Mouse (Mus musculus) megakaryocyte-erythroid progenitor cell, adult 5 weeks (primary cell): ENCODE data around the gene Il9r. TPM values are rescaled to one million over a fixed set of nuclear protein-coding genes. Genes with fewer than 3 reads are reported as not detected.

Source experiments
- polyA plus RNA-seq: library from polyadenylated mRNA; stranded (reverse); fragments of >175 nt; gene quantifications from 2 replicates; pipeline ENCODE4 v1.2.3, GENCODE M21; 2012

The Il9r gene
- 0.04 and 0.13 TPM in 2 replicates for polyA plus RNA-seq

GRCm38 (mm10) chr11:32200075-32200601, at the start of gene Il9r:
Il9r (minus strand) TSS chr11:32200279.

GRCm38 (mm10) chr11:32226124-32226871, 26.2 kb upstream of the Il9r start, which contains the start of gene Mpg:
Mpg (plus strand) TSS chr11:32226505.

DNA sequence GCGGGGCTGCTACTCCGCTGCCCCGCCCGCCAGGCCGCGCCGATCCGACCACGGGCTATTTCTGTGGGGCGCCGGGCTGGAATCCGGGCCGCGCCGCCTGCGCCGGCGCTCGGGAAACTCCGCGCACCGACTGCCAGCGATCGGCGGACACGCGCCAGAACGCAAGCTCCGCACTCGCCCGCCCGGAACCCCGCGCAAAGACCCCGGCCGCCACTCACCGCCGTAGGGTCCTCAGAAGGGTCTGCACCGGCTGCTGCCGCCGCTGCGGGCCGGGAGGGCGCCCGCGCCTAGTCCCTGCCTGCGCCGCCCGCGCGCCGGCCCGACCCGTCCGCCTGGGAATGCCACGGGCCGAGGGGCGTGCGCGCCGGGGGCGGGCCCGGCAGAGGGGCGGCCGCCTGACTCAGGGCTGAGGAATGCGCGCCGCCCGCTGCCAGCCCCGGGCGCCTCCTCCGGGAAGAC, 21.9 kb upstream of the Il9r start, which contains the start of gene Rhbdf1:
Gene Rhbdf1, minus strand, starts transcription at position 350 of the 459 bp plus-strand sequence.

DNA sequence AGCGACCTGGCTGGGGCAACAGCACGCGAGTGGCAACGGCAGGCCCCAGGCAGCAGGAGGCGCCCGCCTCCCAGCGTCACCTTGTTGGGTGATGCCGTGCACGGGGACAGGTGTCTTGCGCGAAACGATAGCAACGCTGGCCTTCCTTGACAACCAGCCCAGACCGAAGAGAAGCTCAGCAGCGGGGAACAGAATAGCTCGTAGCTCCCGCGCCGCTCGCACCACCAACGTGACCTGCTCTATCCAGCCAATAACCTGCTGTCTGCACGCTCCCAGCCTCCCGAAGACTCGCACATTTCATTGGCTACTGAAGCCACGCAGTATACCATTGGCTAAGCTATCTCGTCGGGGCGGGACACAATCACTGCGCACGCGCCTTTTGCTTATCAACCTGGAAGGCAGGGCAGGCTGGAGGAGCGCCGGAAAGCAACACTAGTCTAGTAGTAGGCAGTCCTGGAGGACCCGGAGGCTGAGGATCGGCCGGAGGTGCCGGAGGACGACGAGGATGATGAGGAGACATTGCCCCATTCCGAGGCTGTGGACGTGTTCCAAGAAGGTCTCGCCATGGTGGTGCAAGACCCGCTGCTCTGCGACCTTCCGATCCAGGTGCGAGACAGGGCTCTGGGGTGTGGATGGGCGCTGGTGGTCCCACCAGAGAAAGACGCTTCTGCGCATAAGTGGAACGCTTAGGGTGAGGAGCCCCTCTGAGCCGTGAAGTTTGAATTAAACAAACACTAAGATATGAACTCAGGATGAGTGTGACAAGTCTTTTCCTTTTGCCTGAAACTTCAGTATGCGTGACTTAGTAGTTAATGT, 5.2 kb upstream of the Il9r start, which contains the start of gene Snrnp25:
Gene Snrnp25, plus strand, starts transcription at position 358 of the 816 bp plus-strand sequence.

Other genes with a start within 250 kb of the Il9r start
- not detected in 2 replicates for gene 4930524B15Rik, start 234.7 kb downstream of the Il9r start, polyA plus RNA-seq
- gene Nsg2, start 199.8 kb downstream of the Il9r start, polyA plus RNA-seq, result 0.28 and 0.29 TPM in 2 replicates
- gene Snrnp25, start 5.1 kb upstream of the Il9r start, polyA plus RNA-seq, result 53.1 and 58.3 TPM in 2 replicates
- 2.9 and 6.0 TPM in 2 replicates for gene Rhbdf1, start 22.0 kb upstream of the Il9r start, polyA plus RNA-seq
- 7.3 and 7.9 TPM in 2 replicates for gene Mpg, start 26.2 kb upstream of the Il9r start, polyA plus RNA-seq
- 32.3 and 34.7 TPM in 2 replicates for gene Nprl3, start 67.4 kb upstream of the Il9r start, polyA plus RNA-seq
- gene Hba-x, start 76.1 kb upstream of the Il9r start, polyA plus RNA-seq, result not detected in 2 replicates
- 485 and 868 TPM in 2 replicates for gene Hba-a1, start 83.2 kb upstream of the Il9r start, polyA plus RNA-seq
- not detected in 2 replicates for gene Hbq1b, start 86.7 kb upstream of the Il9r start, polyA plus RNA-seq
- gene Hba-a2, start 96.2 kb upstream of the Il9r start, polyA plus RNA-seq, result 294 and 751 TPM in 2 replicates
- not detected in 2 replicates for gene Hbq1a, start 99.8 kb upstream of the Il9r start, polyA plus RNA-seq
- gene Sh3pxd2b, start 147.5 kb upstream of the Il9r start, polyA plus RNA-seq, result 4.6 and 4.9 TPM in 2 replicates